In genomic region chr8:9094002-9094401, GRCm38 (mm10) we compare ENCODE assay signal across 19 mouse cellular contexts.
DNase-seq lines count a peak whose midpoint lies in the region; ATAC-seq and TF ChIP-seq lines count a peak whose summit lies in the region.
"Had no signal": no experiment of that assay in that cellular context is flagged by ENCODE, and none has a peak within 500 bp of the region (broad histone marks: within the 10 kb centered on the region; RNA-seq: fewer than 3 reads in every experiment).

No protein-coding gene starts in this region.

- peaks cover 11% of the 10 kb centered on the region; the same call in 1 of the 2 replicates for H3K4me1 ChIP-seq in intestine, embryonic 14.5 days (replicated peaks; ENCODE audit: control insufficient read depth, insufficient read depth, low read length)
- 0 out of 2 replicates have a peak, but pooled peaks cover 8% of the 10 kb centered on the region for H3K4me1 ChIP-seq in intestine, embryonic 16.5 days (ENCODE audit: control insufficient read depth, insufficient read depth, low read length)
- no peaks in the 10 kb centered on the region for H3K4me1 ChIP-seq in limb, embryonic 14.5 days (ENCODE audit: control insufficient read depth, insufficient read depth, low read length)
- no peaks in the 10 kb centered on the region for H3K4me1 ChIP-seq in limb, embryonic 10.5 days
- peaks cover 11% of the 10 kb centered on the region for H3K4me1 ChIP-seq in heart, embryonic 15.5 days (replicated peaks)
- H3K4me1 ChIP-seq: forebrain, embryonic 12.5 days; limb, embryonic 13.5 days; midbrain, embryonic 15.5 days had no signal

- H3K4me2 ChIP-seq in intestine, embryonic 14.5 days (ENCODE audit: low read length) = no peak overlapping the region
- no peak overlapping the region for H3K4me2 ChIP-seq in intestine, embryonic 16.5 days (ENCODE audit: low read depth, low read length)
- H3K4me2 ChIP-seq in limb, embryonic 14.5 days (replicated peaks; ENCODE audit: low read depth, low read length, severe bottlenecking) = no peak overlapping the region
- no peak overlapping the region for H3K4me2 ChIP-seq in heart, embryonic 15.5 days
- H3K4me2 ChIP-seq: forebrain, embryonic 12.5 days; limb, embryonic 13.5 days; midbrain, embryonic 15.5 days had no signal

- H3K4me3 ChIP-seq in intestine, embryonic 14.5 days (ENCODE audit: low read depth, low read length) = no peak overlapping the region
- no peak overlapping the region for H3K4me3 ChIP-seq in intestine, embryonic 16.5 days (ENCODE audit: low read length)
- no peak overlapping the region for H3K4me3 ChIP-seq in limb, embryonic 14.5 days (replicated peaks; ENCODE audit: low read length)
- no peak overlapping the region for H3K4me3 ChIP-seq in limb, embryonic 10.5 days
- no peak overlapping the region for H3K4me3 ChIP-seq in heart, embryonic 15.5 days
- H3K4me3 ChIP-seq: forebrain, embryonic 12.5 days; hindbrain, embryonic 10.5 days; limb, embryonic 13.5 days; megakaryocyte, embryonic 14.5 days; midbrain, embryonic 15.5 days had no signal

- no peak for ATAC-seq in intestine, embryonic 14.5 days (replicated peaks; ENCODE audit: low FRiP score, low TSS enrichment, low read depth)
- no peak for ATAC-seq in intestine, embryonic 16.5 days
- no peak for ATAC-seq in limb, embryonic 14.5 days (ENCODE audit: low FRiP score, low read depth)
- ATAC-seq in heart, embryonic 15.5 days (replicated peaks; ENCODE audit: insufficient number of reproducible peaks, insufficient read depth, low FRiP score, low read depth) = peak; percentile 76
- ATAC-seq: CD4-positive, CD25-positive, alpha-beta regulatory T cell, adult 4 months; liver, postnatal 0 days; midbrain, embryonic 15.5 days had no signal

- WGBS in intestine, embryonic 14.5 days = 42% methylated on average over 9 of the region's 9 CpGs
- 49% methylated on average over 9 of the region's 9 CpGs for WGBS in intestine, embryonic 16.5 days
- 64% methylated on average over 9 of the region's 9 CpGs for WGBS in limb, embryonic 14.5 days
- 73% methylated on average over 9 of the region's 9 CpGs for WGBS in limb, embryonic 10.5 days
- WGBS in heart, embryonic 15.5 days = 24% methylated on average over 9 of the region's 9 CpGs

- H3K27me3 ChIP-seq in intestine, embryonic 14.5 days (replicated peaks; ENCODE audit: control insufficient read depth, insufficient read depth, low read length) = no peaks in the 10 kb centered on the region
- no peaks in the 10 kb centered on the region for H3K27me3 ChIP-seq in intestine, embryonic 16.5 days (replicated peaks; ENCODE audit: control insufficient read depth, insufficient read depth, low read length)
- no peaks in the 10 kb centered on the region for H3K27me3 ChIP-seq in limb, embryonic 14.5 days (ENCODE audit: control insufficient read depth, insufficient read depth, low read length)
- no peaks in the 10 kb centered on the region for H3K27me3 ChIP-seq in limb, embryonic 10.5 days (ENCODE audit: low read depth, poor library complexity, severe bottlenecking)
- H3K27me3 ChIP-seq in heart, embryonic 15.5 days = no peaks in the 10 kb centered on the region
- H3K27me3 ChIP-seq: forebrain, embryonic 12.5 days; limb, embryonic 13.5 days; megakaryocyte, embryonic 14.5 days; midbrain, embryonic 15.5 days had no signal

- no peaks in the 10 kb centered on the region for H3K36me3 ChIP-seq in intestine, embryonic 14.5 days (ENCODE audit: control insufficient read depth, insufficient read depth, low read length)
- H3K36me3 ChIP-seq in intestine, embryonic 16.5 days (ENCODE audit: control insufficient read depth, insufficient read depth, low read length) = no peaks in the 10 kb centered on the region
- H3K36me3 ChIP-seq in limb, embryonic 14.5 days (ENCODE audit: control insufficient read depth, insufficient read depth, low read length) = no peaks in the 10 kb centered on the region
- H3K36me3 ChIP-seq in limb, embryonic 10.5 days = no peaks in the 10 kb centered on the region
- no peaks in the 10 kb centered on the region for H3K36me3 ChIP-seq in heart, embryonic 15.5 days
- H3K36me3 ChIP-seq: forebrain, embryonic 12.5 days; G1E; hindbrain, embryonic 10.5 days; limb, embryonic 13.5 days; midbrain, embryonic 15.5 days had no signal

- peak; percentile 18 for DNase-seq in adrenal gland, adult 2 months
- no peak for DNase-seq in adrenal gland, adult 8-10 months
- no peak for DNase-seq in intestine, embryonic 14.5 days (ENCODE audit: low spot score)
- peak; percentile 24 for DNase-seq in limb, embryonic 14.5 days (ENCODE audit: low spot score)
- no peak for DNase-seq in limb, embryonic 10.5 days (ENCODE audit: low spot score)
- no peak for DNase-seq in urinary bladder, adult 2 months (ENCODE audit: low spot score)
- DNase-seq: gastrocnemius, postnatal 25 days; liver, postnatal 0 days; retina, postnatal 1 day; thymus, postnatal 4 days had no signal

- TF ChIP-seq POLR2A in limb, embryonic 14.5 days (IDR thresholded peaks at IDR 0.05; ENCODE audit: borderline replicate concordance, extremely low read depth, insufficient read depth, insufficient read length) = no peak

- H3K9me3 ChIP-seq in intestine, embryonic 14.5 days (ENCODE audit: control insufficient read depth, low read length) = no peaks in the 10 kb centered on the region
- H3K9me3 ChIP-seq in intestine, embryonic 16.5 days (ENCODE audit: control insufficient read depth, low read length) = no peaks in the 10 kb centered on the region
- no peaks in the 10 kb centered on the region for H3K9me3 ChIP-seq in limb, embryonic 14.5 days (ENCODE audit: control insufficient read depth, low read length)
- no peaks in the 10 kb centered on the region for H3K9me3 ChIP-seq in limb, embryonic 10.5 days (replicated peaks)
- no peaks in the 10 kb centered on the region for H3K9me3 ChIP-seq in heart, embryonic 15.5 days (replicated peaks)
- H3K9me3 ChIP-seq: forebrain, embryonic 12.5 days; G1E; hindbrain, embryonic 10.5 days; limb, embryonic 13.5 days; megakaryocyte, embryonic 14.5 days; midbrain, embryonic 15.5 days had no signal

- no peak overlapping the region for H3K9ac ChIP-seq in intestine, embryonic 14.5 days (ENCODE audit: low read length)
- H3K9ac ChIP-seq in intestine, embryonic 16.5 days (ENCODE audit: low read depth, low read length) = no peak overlapping the region
- no peak overlapping the region for H3K9ac ChIP-seq in limb, embryonic 14.5 days (ENCODE audit: low read depth, low read length, severe bottlenecking)
- no peak overlapping the region for H3K9ac ChIP-seq in heart, embryonic 15.5 days
- H3K9ac ChIP-seq: forebrain, embryonic 12.5 days; limb, embryonic 13.5 days; liver, postnatal 0 days; midbrain, embryonic 15.5 days had no signal

- peak overlapping the region; percentile 38; the same call in 1 of the 2 replicates for H3K27ac ChIP-seq in intestine, embryonic 14.5 days (ENCODE audit: low read depth)
- H3K27ac ChIP-seq in intestine, embryonic 16.5 days (ENCODE audit: low read length) = no peak overlapping the region
- H3K27ac ChIP-seq in limb, embryonic 14.5 days (replicated peaks; ENCODE audit: low read depth, low read length) = no peak overlapping the region
- no peak overlapping the region for H3K27ac ChIP-seq in limb, embryonic 10.5 days
- H3K27ac ChIP-seq in heart, embryonic 15.5 days = peak overlapping the region; percentile 46
- H3K27ac ChIP-seq: forebrain, embryonic 12.5 days; hindbrain, embryonic 10.5 days; limb, embryonic 13.5 days; midbrain, embryonic 15.5 days had no signal

Comparison
In these comparisons a context has a peak if more than half of its experiments do, and no peak if none do; other contexts are left out.
1. DNase-seq: peak in adrenal gland, adult 2 months (single experiment) and limb, embryonic 14.5 days (single experiment); none in adrenal gland, adult 8-10 months (single experiment), intestine, embryonic 14.5 days (single experiment), limb, embryonic 10.5 days (single experiment) and urinary bladder, adult 2 months (single experiment).
2. H3K27ac ChIP-seq: peak in intestine, embryonic 14.5 days (single experiment) and heart, embryonic 15.5 days (single experiment); none in intestine, embryonic 16.5 days (single experiment), limb, embryonic 14.5 days (single experiment) and limb, embryonic 10.5 days (single experiment).